Mouse (Mus musculus) left cerebral cortex, postnatal 4 days (tissue): ENCODE data around the gene Trip11. TPM values are rescaled to one million over a fixed set of nuclear protein-coding genes. Genes with fewer than 3 reads are reported as not detected.

ENCODE experiments used
- DNase-seq: peaks from one replicate; pipeline ENCODE4 v3.0.0-alpha.2; 2022
- intact Hi-C: fragments of 180-260 bp; cut with DNase I; formaldehyde crosslinking; loops from one replicate; pipeline ENCODE4 v1.15.1; 2025
- total RNA-seq, 2 experiments: library from RNA; stranded (reverse); gene quantifications; 2 replicates each; pipeline ENCODE4 v1.2.3; 2021

Trip11 gene
- total RNA-seq, 2 experiments from 2014 or later, result 23.7 to 26.1 TPM

GRCm38 (mm10) chr12:101789250-101789649 lies 123.8 kb downstream of the Trip11 start:
- intact Hi-C loops, result no loop called here
- no peak for DNase-seq

Other genes starting within 250 kb of the Trip11 start
- gene Tc2n, start 194.7 kb downstream of the Trip11 start, total RNA-seq, result under 1 TPM; 0.38 to 0.64 TPM
- 1 to 10 TPM; 9.2 TPM for gene Fbln5, start 94.2 kb downstream of the Trip11 start, total RNA-seq
- gene Atxn3, start 45.0 kb upstream of the Trip11 start, total RNA-seq, result 10 to 100 TPM; 15.1 to 18.7 TPM
- gene Cpsf2, start 62.7 kb upstream of the Trip11 start, total RNA-seq, result 10 to 100 TPM; 37.5 to 40.5 TPM
- gene Slc24a4, start 215.5 kb upstream of the Trip11 start, total RNA-seq, result 1 to 10 TPM; 3.7 to 6.8 TPM